Mouse (Mus musculus) spleen, adult 2 months (tissue): ENCODE measurements around the gene Fscb. TPM values are rescaled to one million over a fixed set of nuclear protein-coding genes. Genes with fewer than 3 reads are reported as not detected.

ENCODE experiments used
- DNase-seq, 2 experiments: peaks; one replicate each; pipeline versions ENCODE4 v3.0.0 to v3.0.0-alpha.2; 2012 to 2021; ENCODE audit warnings: low spot score in 2 of 2, low read depth in 1 of 2
- H3K27ac ChIP-seq: fragments of 200-500 bp; 2 replicates; pipeline ENCODE4 v1.5.1; 2012; ENCODE audit warnings: low read length, inconsistent platforms; ENCODE audit not compliant: insufficient read depth
- H3K27me3 ChIP-seq: fragments of 200-500 bp; 2 replicates; pipeline ENCODE4 v1.6.1; 2012; ENCODE audit warnings: mild to moderate bottlenecking, moderate library complexity, low read length, inconsistent platforms; ENCODE audit not compliant: control insufficient read depth, insufficient read depth
- H3K36me3 ChIP-seq: fragments of 200-500 bp; 2 replicates; pipeline ENCODE4 v1.6.1; 2012; ENCODE audit warnings: mild to moderate bottlenecking, low read length, inconsistent platforms; ENCODE audit not compliant: control insufficient read depth, insufficient read depth
- H3K4me1 ChIP-seq: fragments of 200-500 bp; 2 replicates; pipeline ENCODE4 v1.6.1; 2011; ENCODE audit warnings: inconsistent platforms; ENCODE audit not compliant: control insufficient read depth, insufficient read depth, insufficient read length
- H3K4me3 ChIP-seq: fragments of 200-500 bp; 2 replicates; pipeline ENCODE4 v1.5.1; 2011; ENCODE audit warnings: mild to moderate bottlenecking, inconsistent platforms; ENCODE audit not compliant: insufficient read depth, insufficient read length; ENCODE audit errors: extremely low read depth
- CTCF ChIP-seq: fragments of 200-500 bp; IDR thresholded peaks from 2 replicates; pipeline ENCODE4 v1.5.1; 2011; ENCODE audit warnings: mild to moderate bottlenecking, inconsistent platforms; ENCODE audit not compliant: insufficient read depth, insufficient read length, insufficient replicate concordance; ENCODE audit errors: extremely low read depth
- POLR2A ChIP-seq: fragments of 200-500 bp; IDR thresholded peaks from 2 replicates; pipeline ENCODE4 v1.6.1; 2011; ENCODE audit warnings: low read depth, low read length, inconsistent platforms
- WGBS: fragments of 180-500 bp; shearing (Covaris S2); methylation state at CpG from one replicate; pipeline ENCODE4 v1.1.7; 2018; 5-methylcytosine and 5-hydroxymethylcytosine counted together
- polyA plus RNA-seq: library from polyadenylated mRNA; depleted of rRNA; stranded (reverse); fragments of >200 nt; gene quantifications from 2 replicates; pipeline ENCODE4 v1.2.3, GENCODE M21; 2012; rRNA removed

Fscb gene
- polyA plus RNA-seq, result not detected in 2 replicates

DNA sequence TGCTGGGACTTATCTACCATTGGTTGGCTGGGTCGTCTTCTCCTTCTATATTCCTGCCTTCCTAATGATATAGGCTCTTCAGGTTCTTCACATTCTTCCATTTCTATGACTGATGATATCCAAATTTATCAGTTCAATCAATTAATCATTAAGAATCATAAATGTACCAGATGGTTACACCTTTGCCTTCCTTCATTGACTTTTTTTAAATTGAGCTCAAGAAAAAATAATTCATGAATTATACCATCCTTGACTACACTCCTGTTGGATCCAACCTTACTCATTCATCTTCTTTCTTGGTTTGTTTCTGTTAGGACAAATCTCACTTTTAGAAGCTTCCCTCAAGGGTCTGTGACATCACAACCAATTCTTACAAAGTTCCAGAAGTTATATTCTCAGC is at the start of gene Fscb:
Gene Fscb (minus strand): TSS at position 101 of the 400 bp plus-strand sequence.
- WGBS, result 68% methylated on average over 1 of the region's 1 CpGs
- TF ChIP-seq CTCF (no peak), POLR2A (no peak)
- Histone ChIP-seq H3K4me3 (no peak within 1 kb of the TSS), H3K27ac (no peak within 1 kb of the TSS), H3K27me3 (no peaks in the 10 kb centered on the region), H3K36me3 (no peaks in the 10 kb centered on the region), H3K4me1 (no peaks in the 10 kb centered on the region)
- no peak for DNase-seq

DNA sequence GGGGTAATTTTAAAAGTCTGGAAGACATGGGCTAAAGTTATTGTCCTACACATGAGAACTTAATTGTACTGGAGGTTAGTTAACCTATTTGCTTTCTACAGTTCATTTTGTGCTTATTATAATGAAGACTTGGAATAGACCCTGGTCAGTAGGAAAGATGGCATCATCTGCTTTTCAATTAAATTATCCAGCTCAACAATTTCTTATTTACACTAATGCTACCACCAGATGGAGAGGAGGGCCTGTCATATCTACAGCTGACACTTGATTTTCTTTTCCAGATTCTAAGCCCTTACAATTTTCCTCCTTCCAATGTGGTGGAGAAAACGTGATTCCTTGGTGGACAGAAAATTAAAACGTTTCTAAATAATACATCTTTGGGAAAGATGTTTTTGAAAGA is 42.3 kb upstream of the Fscb start:
- TF ChIP-seq POLR2A (no peak), CTCF (no peak)
- no peaks in the 10 kb centered on the region for H3K4me1 ChIP-seq
- H3K27me3 ChIP-seq, result no peaks in the 10 kb centered on the region
- no peak for DNase-seq
- no peak overlapping the region for H3K4me3 ChIP-seq
- no peak overlapping the region for H3K27ac ChIP-seq
- no peaks in the 10 kb centered on the region for H3K36me3 ChIP-seq
- 60% methylated on average over 2 of the region's 2 CpGs for WGBS

DNA sequence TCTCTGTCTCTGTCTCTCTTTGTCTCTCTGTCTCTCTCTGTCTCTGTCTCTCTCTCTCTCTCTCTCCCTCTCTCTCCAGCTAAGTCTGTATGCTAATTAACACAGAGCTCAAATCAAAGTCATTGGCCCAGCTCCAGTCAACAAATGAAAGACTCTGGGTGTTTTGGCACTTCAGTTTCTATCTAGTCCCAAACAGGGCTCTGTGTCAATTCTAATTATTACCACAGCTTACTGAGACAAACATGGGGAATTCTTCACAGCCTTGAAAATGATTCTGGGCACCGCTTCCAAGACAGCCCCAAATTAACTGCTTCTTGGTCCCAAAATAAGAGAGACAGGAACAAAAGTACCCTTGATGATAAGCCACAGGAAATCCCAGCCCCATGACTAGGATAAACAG is 38.9 kb upstream of the Fscb start:
- DNase-seq, result no peak
- 71% methylated on average over 1 of the region's 1 CpGs for WGBS
- no peak overlapping the region for H3K27ac ChIP-seq
- no peaks in the 10 kb centered on the region for H3K36me3 ChIP-seq
- H3K4me3 ChIP-seq, result no peak overlapping the region
- no peaks in the 10 kb centered on the region for H3K27me3 ChIP-seq
- TF ChIP-seq CTCF (no peak), POLR2A (no peak)
- no peaks in the 10 kb centered on the region for H3K4me1 ChIP-seq

DNA sequence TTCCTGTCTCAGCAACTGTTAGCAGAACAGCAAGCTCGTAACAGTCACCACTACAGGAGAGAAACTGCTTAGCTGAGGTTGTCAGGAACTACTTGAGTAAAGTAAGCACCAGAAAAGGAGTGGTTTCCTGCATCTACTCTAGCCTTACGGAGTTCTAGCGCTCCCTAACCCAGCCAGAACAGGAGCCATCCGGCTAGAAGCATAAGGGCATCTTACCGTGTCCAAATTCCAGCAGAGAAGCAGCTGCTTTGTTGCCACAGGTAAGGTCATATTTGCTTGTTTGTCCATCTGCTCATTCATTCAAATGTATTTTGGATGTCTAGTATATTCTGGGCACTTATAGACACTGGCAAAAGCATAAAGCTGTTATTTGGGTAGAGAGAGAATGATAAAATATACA is 23.2 kb upstream of the Fscb start:
- H3K4me3 ChIP-seq, result no peak overlapping the region
- no peaks in the 10 kb centered on the region for H3K27me3 ChIP-seq
- H3K36me3 ChIP-seq, result no peaks in the 10 kb centered on the region
- DNase-seq, result no peak
- no peak for TF ChIP-seq CTCF
- TF ChIP-seq POLR2A, result no peak
- WGBS, result 79% methylated on average over 5 of the region's 5 CpGs
- H3K4me1 ChIP-seq, result no peaks in the 10 kb centered on the region
- no peak overlapping the region for H3K27ac ChIP-seq

GRCm38 (mm10) chr12:64473615-64474014 is 875 bp downstream of the Fscb start:
- Histone ChIP-seq H3K36me3 (no peaks in the 10 kb centered on the region), H3K4me1 (no peaks in the 10 kb centered on the region), H3K27ac (no peak overlapping the region), H3K4me3 (no peak overlapping the region), H3K27me3 (no peaks in the 10 kb centered on the region)
- WGBS, result 78% methylated on average over 1 of the region's 1 CpGs
- TF ChIP-seq CTCF, result no peak
- TF ChIP-seq POLR2A, result no peak
- no peak for DNase-seq

DNA sequence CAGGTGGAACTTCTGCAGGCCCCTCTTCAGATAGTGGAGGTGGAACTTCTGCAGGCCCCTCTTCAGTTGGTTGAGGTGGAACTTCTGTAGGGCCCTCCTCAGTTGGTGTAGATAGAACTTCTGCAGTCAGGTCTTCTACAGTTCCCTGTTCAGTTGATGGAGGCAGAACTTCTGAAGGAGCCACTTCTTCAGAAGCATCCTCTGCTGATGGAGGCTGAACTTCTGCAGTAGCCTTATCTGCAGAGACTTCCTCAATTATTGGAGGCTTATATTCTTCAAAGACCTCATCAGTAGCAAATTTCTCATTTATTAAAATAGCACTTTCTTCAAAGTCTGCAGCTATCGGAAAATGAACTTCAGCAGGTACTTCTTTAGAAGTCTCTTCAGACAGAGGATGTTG is 1.4 kb downstream of the Fscb start:
- Histone ChIP-seq H3K27me3 (no peaks in the 10 kb centered on the region), H3K4me3 (no peak overlapping the region), H3K36me3 (no peaks in the 10 kb centered on the region), H3K27ac (no peak overlapping the region), H3K4me1 (no peaks in the 10 kb centered on the region)
- WGBS, result 90% methylated on average over 1 of the region's 1 CpGs
- DNase-seq, result no peak
- TF ChIP-seq CTCF (no peak), POLR2A (no peak)

GRCm38 (mm10) chr12:64455228-64455627 is 19.3 kb downstream of the Fscb start:
- H3K4me3 ChIP-seq, result no peak overlapping the region

More at GRCm38 (mm10) chr12:64455228-64455627, 19.3 kb downstream of the Fscb start:
- no peak for DNase-seq
- H3K36me3 ChIP-seq, result no peaks in the 10 kb centered on the region
- H3K27ac ChIP-seq, result no peak overlapping the region
- H3K4me1 ChIP-seq, result no peaks in the 10 kb centered on the region
- no peaks in the 10 kb centered on the region for H3K27me3 ChIP-seq
- TF ChIP-seq CTCF (no peak), POLR2A (no peak)
